Mouse (Mus musculus): ENCODE measurements at regions not wholly inside any gene's neighbourhood (a gene's known extent, or its start where the extent isn't known, plus 50 kb on each side); places are given as distances from the start of the nearest gene placed in this dataset.
"Not testable (repeated sequence)": the region's sequence is repeated elsewhere in the genome, so short reads cannot be mapped to it uniquely, and the experiment has no call there.

DNA sequence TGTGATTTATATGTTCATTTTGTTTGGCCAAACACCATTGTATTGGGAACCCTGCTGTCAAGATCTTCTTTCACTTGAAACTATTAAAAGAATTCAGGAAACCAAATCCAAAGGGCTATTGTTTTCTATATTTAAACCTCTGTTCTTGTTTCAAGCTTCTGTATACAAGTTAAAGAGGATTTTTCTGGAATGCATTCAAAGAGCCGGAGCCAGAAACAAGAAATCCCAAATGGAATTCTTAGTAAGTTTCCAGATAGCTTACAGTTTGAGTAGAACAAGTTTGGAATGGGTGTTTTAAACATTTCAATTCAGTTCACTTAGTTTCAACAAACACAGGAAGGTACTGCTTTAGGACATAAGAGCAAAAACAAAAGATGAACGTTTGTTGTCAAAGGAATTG lies 140.8 kb downstream of the Fam174a start:
- H3K4me1 ChIP-seq (ENCODE audit: control insufficient read depth, insufficient read depth, low read length) = no peaks in the 10 kb centered on the region
- H3K9me3 ChIP-seq (ENCODE audit: control insufficient read depth, low read length) = no peaks in the 10 kb centered on the region
- H3K27me3 ChIP-seq (ENCODE audit: control insufficient read depth, insufficient read depth, low read length) = no peaks in the 10 kb centered on the region
- no peak overlapping the region for H3K27ac ChIP-seq (ENCODE audit: low read depth, low read length)
- H3K4me3 ChIP-seq (ENCODE audit: low read length) = no peak overlapping the region
- no peak overlapping the region for H3K9ac ChIP-seq (ENCODE audit: low read depth, low read length)
- 66% methylated on average over 2 of the region's 2 CpGs for WGBS
- no peak for ATAC-seq (ENCODE audit: low FRiP score, low TSS enrichment)
- no peaks in the 10 kb centered on the region for H3K36me3 ChIP-seq (ENCODE audit: control insufficient read depth, insufficient read depth, low read length)
- no peak overlapping the region for H3K4me2 ChIP-seq (replicated peaks; ENCODE audit: low read depth, low read length)

DNA sequence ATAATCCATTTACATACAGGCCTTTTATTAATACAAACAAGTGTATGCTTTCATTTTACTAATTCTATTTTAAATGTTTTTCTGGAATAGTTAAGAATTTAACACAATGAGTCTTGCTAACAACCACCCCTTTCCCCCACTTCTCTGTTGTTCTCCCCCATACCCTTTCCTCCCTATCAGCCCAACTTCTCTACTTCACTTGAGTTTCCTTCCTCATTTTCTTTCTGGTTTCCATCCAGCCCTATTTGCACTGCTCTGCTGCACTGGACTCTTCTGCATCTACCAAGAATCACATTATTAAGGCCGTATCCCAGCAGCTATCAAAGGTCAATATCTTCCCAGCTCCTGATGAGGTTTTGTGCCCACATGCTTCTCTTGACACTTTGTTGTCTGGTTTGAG lies 145.9 kb downstream of the Fam174a start:
- Histone ChIP-seq H3K27me3 (ENCODE audit: control insufficient read depth, insufficient read depth, low read length) (no peaks in the 10 kb centered on the region), H3K4me2 (replicated peaks; ENCODE audit: low read depth, low read length) (no peak overlapping the region)
- 89% methylated on average over 1 of the region's 1 CpGs for WGBS

DNA sequence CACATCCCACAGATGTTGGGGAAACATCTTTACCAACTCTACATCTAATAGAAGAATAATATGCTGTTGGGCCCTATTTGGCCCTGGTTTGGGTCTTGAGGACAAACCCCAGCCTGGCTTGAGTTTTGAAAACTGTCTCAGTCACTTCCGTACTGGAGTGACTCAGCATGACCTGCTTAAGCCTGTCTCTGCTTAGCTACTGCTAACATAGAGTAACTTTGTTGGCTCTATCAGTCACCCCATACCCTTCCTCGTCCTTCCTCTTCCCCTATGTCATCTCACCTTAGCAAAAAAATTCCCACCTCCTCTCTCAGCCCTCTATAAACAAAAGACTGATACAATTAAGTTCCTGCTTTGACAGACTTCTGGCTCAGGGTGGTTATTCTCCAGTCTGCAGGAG lies 154.7 kb downstream of the Fam174a start:
- ATAC-seq (ENCODE audit: low FRiP score, low TSS enrichment) = no peak
- WGBS = 63% methylated on average over 2 of the region's 2 CpGs
- Histone ChIP-seq H3K4me2 (replicated peaks; ENCODE audit: low read depth, low read length) (no peak overlapping the region), H3K27ac (ENCODE audit: low read depth, low read length) (no peak overlapping the region), H3K27me3 (ENCODE audit: control insufficient read depth, insufficient read depth, low read length) (no peaks in the 10 kb centered on the region), H3K9ac (ENCODE audit: low read depth, low read length) (no peak overlapping the region), H3K36me3 (ENCODE audit: control insufficient read depth, insufficient read depth, low read length) (no peaks in the 10 kb centered on the region), H3K4me3 (ENCODE audit: low read length) (no peak overlapping the region), H3K4me1 (ENCODE audit: control insufficient read depth, insufficient read depth, low read length) (no peaks in the 10 kb centered on the region), H3K9me3 (ENCODE audit: control insufficient read depth, low read length) (no peaks in the 10 kb centered on the region)

More for the DNA sequence above, 145.9 kb downstream of the Fam174a start:
- H3K9me3 ChIP-seq (ENCODE audit: control insufficient read depth, low read length) = no peaks in the 10 kb centered on the region
- H3K27ac ChIP-seq (ENCODE audit: low read depth, low read length) = no peak overlapping the region
- H3K4me3 ChIP-seq (ENCODE audit: low read length) = no peak overlapping the region
- no peak for ATAC-seq (ENCODE audit: low FRiP score, low TSS enrichment)
- H3K9ac ChIP-seq (ENCODE audit: low read depth, low read length) = no peak overlapping the region
- no peaks in the 10 kb centered on the region for H3K4me1 ChIP-seq (ENCODE audit: control insufficient read depth, insufficient read depth, low read length)
- no peaks in the 10 kb centered on the region for H3K36me3 ChIP-seq (ENCODE audit: control insufficient read depth, insufficient read depth, low read length)

DNA sequence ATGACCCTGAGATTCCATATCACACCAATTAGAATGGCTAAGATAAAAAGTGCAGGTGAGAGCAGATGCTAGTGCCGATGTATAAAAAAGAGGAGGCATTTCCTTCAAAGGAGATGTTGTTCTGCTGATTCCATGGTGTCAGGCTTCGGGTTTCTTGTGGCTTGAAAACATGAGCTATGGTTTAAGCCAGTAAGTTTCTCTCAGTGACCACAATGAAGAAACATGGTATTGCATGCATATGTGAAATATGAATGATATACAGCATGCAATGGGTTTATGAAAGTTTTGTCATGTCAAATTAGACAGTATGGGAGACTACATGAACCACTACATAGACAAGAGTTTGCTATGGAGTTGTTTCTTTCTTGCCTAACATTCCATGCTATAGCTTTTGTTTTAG lies 155.3 kb downstream of the Fam174a start:
- Histone ChIP-seq H3K4me3 (ENCODE audit: low read length) (no peak overlapping the region), H3K4me1 (ENCODE audit: control insufficient read depth, insufficient read depth, low read length) (no peaks in the 10 kb centered on the region)
- ATAC-seq (ENCODE audit: low FRiP score, low TSS enrichment) = no peak

DNA sequence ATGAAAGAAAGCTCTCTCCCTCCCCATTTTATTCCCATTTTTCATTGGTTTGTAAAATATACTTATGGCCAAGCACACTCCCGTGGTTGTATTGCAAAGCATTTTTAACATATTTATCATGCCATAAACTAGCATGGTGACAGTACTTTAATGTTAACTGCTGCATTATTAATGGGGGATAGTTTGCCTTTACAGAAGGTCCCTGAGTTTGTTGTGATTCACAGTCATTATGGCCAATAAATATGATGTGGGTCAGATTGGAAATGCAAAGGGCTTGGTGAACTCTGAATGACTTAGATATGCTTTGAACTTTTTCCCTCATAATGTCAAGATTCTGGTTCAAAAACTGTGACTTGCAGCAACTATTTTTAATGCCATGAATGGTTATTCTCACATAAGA lies 157.1 kb downstream of the Fam174a start:
- Histone ChIP-seq H3K27me3 (ENCODE audit: control insufficient read depth, insufficient read depth, low read length) (no peaks in the 10 kb centered on the region), H3K36me3 (ENCODE audit: control insufficient read depth, insufficient read depth, low read length) (no peaks in the 10 kb centered on the region), H3K9me3 (ENCODE audit: control insufficient read depth, low read length) (no peaks in the 10 kb centered on the region), H3K4me2 (replicated peaks; ENCODE audit: low read depth, low read length) (no peak overlapping the region), H3K4me3 (ENCODE audit: low read length) (no peak overlapping the region), H3K9ac (ENCODE audit: low read depth, low read length) (no peak overlapping the region), H3K27ac (ENCODE audit: low read depth, low read length) (no peak overlapping the region), H3K4me1 (ENCODE audit: control insufficient read depth, insufficient read depth, low read length) (no peaks in the 10 kb centered on the region)
- no peak for ATAC-seq (ENCODE audit: low FRiP score, low TSS enrichment)
- 51% methylated on average over 1 of the region's 1 CpGs for WGBS

More for the DNA sequence above, 155.3 kb downstream of the Fam174a start:
- Histone ChIP-seq H3K36me3 (ENCODE audit: control insufficient read depth, insufficient read depth, low read length) (no peaks in the 10 kb centered on the region), H3K9ac (ENCODE audit: low read depth, low read length) (no peak overlapping the region), H3K4me2 (replicated peaks; ENCODE audit: low read depth, low read length) (no peak overlapping the region), H3K27ac (ENCODE audit: low read depth, low read length) (no peak overlapping the region), H3K27me3 (ENCODE audit: control insufficient read depth, insufficient read depth, low read length) (no peaks in the 10 kb centered on the region), H3K9me3 (ENCODE audit: control insufficient read depth, low read length) (no peaks in the 10 kb centered on the region)
- WGBS = 82% methylated on average over 2 of the region's 2 CpGs

- no peak for ATAC-seq (ENCODE audit: low FRiP score, low TSS enrichment)
- Histone ChIP-seq H3K9ac (ENCODE audit: low read depth, low read length) (no peak overlapping the region), H3K27me3 (ENCODE audit: control insufficient read depth, insufficient read depth, low read length) (no peaks in the 10 kb centered on the region)
Observed at GRCm38 (mm10) chr1:95493004-95493403, 174.4 kb downstream of the St8sia4 start.

DNA sequence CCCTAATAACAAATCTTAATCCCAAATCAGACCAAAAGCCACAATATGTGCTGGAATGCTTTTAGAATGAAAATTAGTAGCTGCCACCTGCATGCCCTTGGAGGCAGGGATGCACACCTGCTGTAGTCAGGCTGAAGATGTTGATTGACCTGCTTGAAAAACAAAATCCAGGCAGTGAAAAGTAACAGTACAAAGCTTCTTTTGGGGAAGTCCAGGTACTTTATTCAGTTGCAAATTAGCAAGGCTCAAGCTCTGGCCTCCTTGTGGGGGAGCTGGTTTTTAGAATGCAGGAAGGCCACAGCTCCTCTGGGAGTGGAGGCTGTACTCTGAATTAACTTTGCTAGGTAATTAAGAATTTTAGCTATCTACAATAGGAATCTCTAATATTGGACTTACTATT lies 166.7 kb downstream of the St8sia4 start:
- not testable (repeated sequence) for H3K4me1 ChIP-seq (ENCODE audit: control insufficient read depth, insufficient read depth, low read length); H3K36me3 ChIP-seq (ENCODE audit: control insufficient read depth, insufficient read depth, low read length); H3K4me2 ChIP-seq (replicated peaks; ENCODE audit: low read depth, low read length); H3K9ac ChIP-seq (ENCODE audit: low read depth, low read length); H3K9me3 ChIP-seq (ENCODE audit: control insufficient read depth, low read length); H3K4me3 ChIP-seq (ENCODE audit: low read length); ATAC-seq (ENCODE audit: low FRiP score, low TSS enrichment); H3K27ac ChIP-seq (ENCODE audit: low read depth, low read length); H3K27me3 ChIP-seq (ENCODE audit: control insufficient read depth, insufficient read depth, low read length)

More at GRCm38 (mm10) chr1:95493004-95493403, 174.4 kb downstream of the St8sia4 start:
- no peak overlapping the region for H3K4me3 ChIP-seq (ENCODE audit: low read length)
- H3K27ac ChIP-seq (ENCODE audit: low read depth, low read length) = no peak overlapping the region
- no peaks in the 10 kb centered on the region for H3K9me3 ChIP-seq (ENCODE audit: control insufficient read depth, low read length)
- no peaks in the 10 kb centered on the region for H3K36me3 ChIP-seq (ENCODE audit: control insufficient read depth, insufficient read depth, low read length)
- no peaks in the 10 kb centered on the region for H3K4me1 ChIP-seq (ENCODE audit: control insufficient read depth, insufficient read depth, low read length)
- H3K4me2 ChIP-seq (replicated peaks; ENCODE audit: low read depth, low read length) = no peak overlapping the region

DNA sequence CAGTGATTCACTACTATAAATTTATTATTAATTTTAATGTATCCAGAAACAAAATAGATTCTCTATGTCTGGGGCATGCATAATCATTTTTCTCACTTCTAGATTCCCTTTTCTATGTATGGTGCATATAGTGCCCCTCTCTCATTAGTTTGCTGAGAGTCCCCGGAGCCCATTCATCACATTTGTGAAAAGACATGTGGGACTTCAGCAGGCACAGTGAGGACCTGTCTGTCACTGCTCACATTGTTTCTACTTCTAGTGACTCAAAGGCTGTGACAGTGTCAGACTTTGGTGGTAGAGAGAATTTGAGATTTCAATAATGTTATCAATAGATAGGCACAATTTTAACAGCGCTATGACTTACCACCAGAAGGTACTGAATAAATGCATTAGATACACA lies 158.7 kb downstream of the St8sia4 start:
- Histone ChIP-seq H3K36me3 (ENCODE audit: control insufficient read depth, insufficient read depth, low read length) (no peaks in the 10 kb centered on the region), H3K4me1 (ENCODE audit: control insufficient read depth, insufficient read depth, low read length) (no peaks in the 10 kb centered on the region), H3K27me3 (ENCODE audit: control insufficient read depth, insufficient read depth, low read length) (no peaks in the 10 kb centered on the region), H3K4me2 (replicated peaks; ENCODE audit: low read depth, low read length) (no peak overlapping the region), H3K4me3 (ENCODE audit: low read length) (no peak overlapping the region), H3K9ac (ENCODE audit: low read depth, low read length) (no peak overlapping the region), H3K27ac (ENCODE audit: low read depth, low read length) (no peak overlapping the region), H3K9me3 (ENCODE audit: control insufficient read depth, low read length) (no peaks in the 10 kb centered on the region)
- ATAC-seq (ENCODE audit: low FRiP score, low TSS enrichment) = no peak
- WGBS = 97% methylated on average over 2 of the region's 2 CpGs

DNA sequence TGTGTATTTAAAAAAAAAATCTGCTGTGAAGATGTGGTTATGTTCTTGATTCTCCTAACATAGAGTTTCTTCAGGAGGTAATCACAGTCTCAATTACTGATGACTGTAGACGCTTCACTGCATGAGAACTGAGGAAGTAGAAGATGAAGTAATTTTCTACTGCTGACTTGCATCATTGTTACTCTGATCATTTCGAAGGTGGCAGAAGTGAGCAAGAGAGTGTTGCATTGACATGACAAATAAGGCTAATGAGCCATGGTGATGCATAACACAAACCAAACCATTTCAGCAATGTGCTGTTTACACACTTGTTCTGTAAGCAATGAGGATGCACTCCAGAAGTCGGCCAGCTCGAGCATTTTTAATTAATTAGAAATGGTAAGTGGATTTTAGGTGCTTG lies 138.6 kb downstream of the St8sia4 start:
- H3K36me3 ChIP-seq (ENCODE audit: control insufficient read depth, insufficient read depth, low read length) = no peaks in the 10 kb centered on the region
- no peaks in the 10 kb centered on the region for H3K4me1 ChIP-seq (ENCODE audit: control insufficient read depth, insufficient read depth, low read length)
- no peak overlapping the region for H3K9ac ChIP-seq (ENCODE audit: low read depth, low read length)
- ATAC-seq (ENCODE audit: low FRiP score, low TSS enrichment) = no peak
- H3K4me2 ChIP-seq (replicated peaks; ENCODE audit: low read depth, low read length) = no peak overlapping the region
- H3K27ac ChIP-seq (ENCODE audit: low read depth, low read length) = no peak overlapping the region
- H3K4me3 ChIP-seq (ENCODE audit: low read length) = no peak overlapping the region
- 72% methylated on average over 4 of the region's 4 CpGs for WGBS
- H3K27me3 ChIP-seq (ENCODE audit: control insufficient read depth, insufficient read depth, low read length) = no peaks in the 10 kb centered on the region
- H3K9me3 ChIP-seq (ENCODE audit: control insufficient read depth, low read length) = no peaks in the 10 kb centered on the region

DNA sequence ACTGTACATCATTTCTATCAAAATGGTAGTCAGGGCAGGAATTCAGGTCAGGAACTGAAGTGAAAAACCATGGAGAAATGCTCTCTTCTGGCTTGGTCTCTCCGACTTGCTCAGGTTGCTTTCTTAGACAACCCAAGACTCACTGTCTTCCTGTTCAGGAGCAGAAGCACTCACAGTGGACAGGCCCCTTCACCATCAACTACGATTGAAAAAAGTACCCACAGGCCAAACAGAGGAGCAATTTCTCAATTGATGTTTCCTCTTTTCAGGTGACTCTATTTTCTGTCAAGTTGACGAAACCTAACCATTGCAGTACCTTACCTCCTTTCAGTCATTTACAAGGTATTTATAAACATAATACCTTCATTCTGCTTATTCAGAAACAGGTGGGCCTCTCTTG lies 136.4 kb downstream of the St8sia4 start:
- no peak overlapping the region for H3K4me2 ChIP-seq (replicated peaks; ENCODE audit: low read depth, low read length)
- H3K4me3 ChIP-seq (ENCODE audit: low read length) = no peak overlapping the region
- H3K27me3 ChIP-seq (ENCODE audit: control insufficient read depth, insufficient read depth, low read length) = no peaks in the 10 kb centered on the region
- no peaks in the 10 kb centered on the region for H3K4me1 ChIP-seq (ENCODE audit: control insufficient read depth, insufficient read depth, low read length)
- H3K9me3 ChIP-seq (ENCODE audit: control insufficient read depth, low read length) = no peaks in the 10 kb centered on the region
- WGBS = 89% methylated on average over 3 of the region's 3 CpGs
- H3K36me3 ChIP-seq (ENCODE audit: control insufficient read depth, insufficient read depth, low read length) = no peaks in the 10 kb centered on the region
- ATAC-seq (ENCODE audit: low FRiP score, low TSS enrichment) = no peak
- no peak overlapping the region for H3K27ac ChIP-seq (ENCODE audit: low read depth, low read length)
- no peak overlapping the region for H3K9ac ChIP-seq (ENCODE audit: low read depth, low read length)

All from kidney, embryonic 14.5 days (tissue).